Mouse (Mus musculus) C2C12 (cell line): ENCODE data around the gene Zfp719. TPM values are rescaled to one million over a fixed set of nuclear protein-coding genes. Genes with fewer than 3 reads are reported as not detected.
A peak's percentile ranks its signal among the peaks of the same experiment; 100 is the strongest.

Experiments
- H3K27me3 ChIP-seq: one replicate; pipeline ENCODE4 v1.6.1; 2011; ENCODE audit not compliant: control insufficient read depth, insufficient read depth, insufficient read length
- H3K36me3 ChIP-seq: one replicate; pipeline ENCODE4 v1.6.1; 2011; ENCODE audit not compliant: control insufficient read depth, insufficient read depth
- H3K4me3 ChIP-seq: one replicate; pipeline ENCODE4 v1.5.1; 2011; ENCODE audit warnings: mild to moderate bottlenecking, control low read depth; ENCODE audit not compliant: poor library complexity, insufficient read depth, severe bottlenecking
- H3K79me2 ChIP-seq: one replicate; pipeline ENCODE4 v1.6.1; 2011; ENCODE audit not compliant: control insufficient read depth, insufficient read depth
- H3K79me3 ChIP-seq: one replicate; pipeline ENCODE4 v1.6.1; 2011; ENCODE audit warnings: low read depth, control low read depth
- H3ac ChIP-seq: one replicate; pipeline ENCODE3; 2011; ENCODE audit warnings: low read depth; ENCODE audit not compliant: control insufficient read depth, insufficient read length
- CEBPB ChIP-seq: IDR thresholded peaks from one replicate; pipeline ENCODE4 v1.6.1; 2011; ENCODE audit warnings: low read depth, mild to moderate bottlenecking, control low read depth, moderate library complexity
- CTCF ChIP-seq: IDR thresholded peaks from one replicate; pipeline ENCODE4 v1.5.1; 2011; ENCODE audit not compliant: control insufficient read depth, insufficient read depth, insufficient read length
- FOSL1 ChIP-seq: IDR thresholded peaks from one replicate; pipeline ENCODE4 v1.8.0; 2011; ENCODE audit warnings: mild to moderate bottlenecking, low read length; ENCODE audit not compliant: poor library complexity, insufficient read depth, severe bottlenecking
- MAX ChIP-seq: IDR thresholded peaks from one replicate; pipeline ENCODE4 v1.6.1; 2011; ENCODE audit warnings: mild to moderate bottlenecking, control low read depth
- MYOD1 ChIP-seq: IDR thresholded peaks from one replicate; pipeline ENCODE4 v1.6.1; 2011; ENCODE audit warnings: low read depth; ENCODE audit not compliant: control insufficient read depth, insufficient read length
- MYOG ChIP-seq: IDR thresholded peaks from one replicate; pipeline ENCODE4 v1.6.1; 2011; ENCODE audit not compliant: control insufficient read depth, insufficient read length; ENCODE audit errors: extremely low read depth
- USF1 ChIP-seq: IDR thresholded peaks from one replicate; pipeline ENCODE4 v1.6.1; 2011; ENCODE audit warnings: low read depth, mild to moderate bottlenecking, control low read depth, moderate library complexity
- polyA plus RNA-seq: library from polyadenylated mRNA; unstranded; fragments of >200 nt; fragmentation: generic; extraction: Trizol; gene quantifications from one replicate; pipeline ENCODE4 v1.2.1, GENCODE M21; 2012; ENCODE audit warnings: missing spikeins

Zfp719 gene
- polyA plus RNA-seq, 1 experiment, result 2.1 TPM

DNA sequence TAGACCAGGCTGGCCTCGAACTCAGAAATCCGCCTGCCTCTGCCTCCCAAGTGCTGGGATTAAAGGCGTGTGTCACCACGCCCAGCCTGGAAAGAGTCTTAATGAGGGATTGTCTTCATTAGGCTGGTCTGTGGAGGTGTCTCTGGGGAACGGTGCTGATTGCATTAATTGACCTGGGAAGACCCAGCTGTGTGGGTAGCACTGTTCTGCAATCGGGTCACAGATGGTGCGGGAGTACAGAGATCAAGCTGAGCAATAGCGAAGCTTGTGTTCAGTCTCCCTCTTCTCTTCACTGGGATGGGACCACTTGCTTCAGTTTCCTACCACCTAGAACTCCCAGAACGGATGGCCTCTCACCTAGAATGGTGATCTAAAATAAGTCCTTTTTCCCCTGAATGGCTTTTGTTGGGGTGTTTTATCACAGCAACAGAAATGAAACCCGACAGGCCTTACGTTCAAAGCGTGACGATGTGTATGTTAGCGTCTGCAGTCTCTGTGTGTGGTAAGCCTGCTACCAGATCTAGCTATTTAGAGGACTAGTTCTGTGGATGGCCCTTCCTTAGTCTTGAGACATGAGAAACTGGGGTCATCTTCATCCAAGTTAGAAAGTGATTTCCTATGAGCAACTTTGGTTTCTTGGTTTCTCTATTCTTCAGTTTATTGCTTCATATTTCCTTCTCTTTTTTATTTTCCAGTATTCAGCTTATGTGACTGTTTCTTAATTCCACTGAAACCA, 34.6 kb downstream of the Zfp719 start:
- Histone ChIP-seq H3K27me3 (peaks cover 16% of the 10 kb centered on the region), H3K79me2 (no peaks in the 10 kb centered on the region), H3ac (no peak overlapping the region), H3K36me3 (no peaks in the 10 kb centered on the region), H3K4me3 (no peak overlapping the region), H3K79me3 (no peaks in the 10 kb centered on the region)
- TF ChIP-seq MYOD1 (no peak), USF1 (no peak), CEBPB (no peak), MAX (no peak), FOSL1 (no peak), CTCF (no peak), MYOG (no peak)

DNA sequence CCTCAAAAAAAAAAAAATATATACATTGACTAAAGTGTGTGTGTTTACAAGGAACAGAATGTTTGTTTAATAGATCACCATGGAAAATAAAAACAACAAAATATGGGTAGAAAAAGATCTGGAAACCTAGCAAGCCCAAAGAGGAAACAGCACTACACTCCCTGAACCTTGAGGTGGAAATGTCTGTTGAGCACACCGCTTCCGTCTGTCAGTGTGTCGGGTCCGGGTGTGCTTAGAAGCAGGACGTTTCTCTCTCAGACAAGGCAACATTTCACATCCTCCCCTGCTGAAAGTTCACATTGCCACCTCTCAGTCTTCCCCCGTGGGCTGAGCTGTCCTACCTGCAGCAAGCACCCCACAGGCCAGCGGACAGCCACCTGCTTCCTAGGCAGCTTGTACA, 43.5 kb downstream of the Zfp719 start:
- H3K36me3 ChIP-seq, result no peaks in the 10 kb centered on the region
- H3ac ChIP-seq, result no peak overlapping the region
- peaks cover 3% of the 10 kb centered on the region for H3K27me3 ChIP-seq
- TF ChIP-seq MYOD1 (no peak), MYOG (no peak), USF1 (no peak), MAX (no peak), CEBPB (no peak), FOSL1 (no peak), CTCF (no peak)
- H3K79me3 ChIP-seq, result no peaks in the 10 kb centered on the region
- no peaks in the 10 kb centered on the region for H3K79me2 ChIP-seq
- H3K4me3 ChIP-seq, result no peak overlapping the region

DNA sequence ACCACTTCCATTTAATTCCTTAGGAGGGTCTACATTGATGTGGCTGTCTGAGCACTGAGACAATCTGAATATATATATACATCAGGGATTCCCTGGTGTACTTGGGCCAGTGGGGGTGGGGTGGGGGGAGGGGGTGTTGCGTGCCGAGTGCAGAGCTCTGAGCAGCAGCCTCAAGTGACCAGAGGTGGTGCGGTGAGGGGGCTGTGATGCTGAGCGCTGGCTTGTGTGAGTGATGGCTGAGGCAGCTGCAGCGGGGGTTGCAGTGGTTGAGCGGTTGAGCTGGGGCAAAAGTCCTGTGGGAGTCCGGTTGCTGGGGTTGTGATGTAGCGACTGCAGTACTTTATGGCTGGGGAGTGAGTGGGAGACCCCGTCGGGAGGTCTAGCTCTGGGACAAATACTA, 44.4 kb downstream of the Zfp719 start:
- no peak overlapping the region for H3K4me3 ChIP-seq

DNA sequence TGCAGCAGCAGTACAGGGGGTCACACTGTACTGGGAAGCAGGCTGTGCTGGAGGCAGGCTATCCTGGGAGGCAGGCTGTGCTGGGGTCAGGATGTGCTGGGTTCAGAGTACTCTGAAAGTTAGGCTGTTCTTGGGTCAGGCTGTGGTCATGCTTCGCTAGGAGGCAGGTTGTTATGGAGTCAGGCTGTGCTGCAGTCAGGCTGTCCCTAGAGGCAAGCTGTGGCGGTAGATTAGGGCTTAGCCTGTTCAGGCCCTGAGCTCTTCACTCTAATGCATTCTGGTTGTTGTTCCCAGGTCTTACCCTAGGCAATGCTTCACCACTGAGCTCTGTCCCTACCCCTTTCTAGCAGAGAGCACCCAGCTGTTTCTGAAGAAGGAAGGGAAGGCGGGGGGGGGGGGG, 45.7 kb downstream of the Zfp719 start:
- Histone ChIP-seq H3K79me2 (no peaks in the 10 kb centered on the region), H3K79me3 (no peaks in the 10 kb centered on the region), H3K27me3 (peaks cover 3% of the 10 kb centered on the region), H3ac (no peak overlapping the region), H3K36me3 (no peaks in the 10 kb centered on the region), H3K4me3 (no peak overlapping the region)
- TF ChIP-seq MYOD1, result no peak
- no peak for TF ChIP-seq CEBPB
- no peak for TF ChIP-seq MYOG
- no peak for TF ChIP-seq MAX
- TF ChIP-seq CTCF, result no peak

More for the DNA sequence above, 44.4 kb downstream of the Zfp719 start:
- Histone ChIP-seq H3ac (no peak overlapping the region), H3K36me3 (no peaks in the 10 kb centered on the region), H3K79me3 (no peaks in the 10 kb centered on the region), H3K27me3 (peaks cover 3% of the 10 kb centered on the region), H3K79me2 (no peaks in the 10 kb centered on the region)
- no peak for TF ChIP-seq USF1
- TF ChIP-seq MYOD1, result peak; percentile 15
- no peak for TF ChIP-seq CEBPB
- no peak for TF ChIP-seq CTCF
- TF ChIP-seq MYOG, result no peak

DNA sequence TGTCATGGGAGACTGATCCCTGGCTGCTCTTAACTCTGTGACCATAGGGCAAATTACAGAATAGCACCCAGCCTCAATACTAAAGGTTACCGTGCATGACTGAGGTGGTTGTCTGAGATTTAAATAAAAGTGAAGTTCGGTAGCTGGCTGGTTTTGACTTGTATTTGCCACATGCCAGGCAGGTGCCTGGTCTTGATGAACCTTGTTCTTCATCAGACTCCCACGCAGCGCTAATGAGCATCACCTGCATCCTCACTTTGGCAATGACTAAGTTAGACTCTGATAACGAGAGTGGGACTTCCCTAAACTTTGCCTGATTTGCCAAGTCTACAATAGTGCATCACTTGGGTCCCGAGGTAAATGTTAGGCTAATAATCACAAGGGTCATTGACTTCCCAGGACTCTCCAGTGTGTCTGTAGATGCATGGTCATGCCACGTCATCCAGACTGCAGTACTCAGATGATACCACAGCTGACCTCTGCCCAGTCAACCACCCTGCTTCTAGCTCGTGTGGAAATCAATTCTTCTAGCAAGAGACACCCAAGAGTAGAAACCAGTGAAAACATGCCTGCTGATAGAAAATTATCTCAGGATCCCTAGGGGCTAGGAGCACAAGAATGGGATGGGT, 46.5 kb downstream of the Zfp719 start:
- Histone ChIP-seq H3K79me2 (no peaks in the 10 kb centered on the region), H3K36me3 (no peaks in the 10 kb centered on the region), H3K27me3 (peaks cover 3% of the 10 kb centered on the region), H3K4me3 (no peak overlapping the region), H3ac (no peak overlapping the region), H3K79me3 (no peaks in the 10 kb centered on the region)
- TF ChIP-seq FOSL1 (no peak), CEBPB (no peak), MYOD1 (no peak), CTCF (no peak), USF1 (no peak), MYOG (no peak), MAX (no peak)

DNA sequence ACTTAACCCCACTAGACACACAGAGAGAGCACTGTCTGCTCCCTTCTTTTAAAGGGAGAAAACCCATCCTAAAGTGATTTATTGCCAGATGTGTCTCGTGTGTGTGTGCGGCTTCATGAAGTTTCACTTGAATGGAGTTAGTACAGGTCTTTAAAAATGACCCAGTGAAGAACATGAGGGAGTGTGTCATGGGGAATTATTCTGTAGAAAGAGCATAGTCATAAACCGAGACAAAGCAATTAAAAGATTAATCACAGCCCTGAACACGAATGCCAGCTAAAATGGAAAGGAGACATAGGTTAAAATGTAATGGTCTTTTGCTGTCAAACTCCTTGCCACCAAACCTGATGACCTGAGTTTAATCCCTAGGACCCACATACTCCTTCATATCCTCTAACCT, 54.5 kb downstream of the Zfp719 start:
- TF ChIP-seq CTCF (no peak), MAX (no peak), MYOG (no peak), CEBPB (no peak), USF1 (no peak)
- Histone ChIP-seq H3K4me3 (no peak overlapping the region), H3ac (no peak overlapping the region), H3K79me3 (no peaks in the 10 kb centered on the region), H3K79me2 (no peaks in the 10 kb centered on the region), H3K36me3 (no peaks in the 10 kb centered on the region), H3K27me3 (no peaks in the 10 kb centered on the region)
